Mouse (Mus musculus) CH12.LX (cell line): ENCODE measurements around the gene Atp8b4. TPM values are rescaled to one million over a fixed set of nuclear protein-coding genes. Genes with fewer than 3 reads are reported as not detected.

Source experiments
- DNase-seq: peaks from one replicate; pipeline ENCODE4 v3.0.0-alpha.2; 2013; ENCODE audit errors: extremely low read depth
- H3K27ac ChIP-seq: 2 replicates; pipeline ENCODE4 v1.5.1; 2012; ENCODE audit warnings: low read depth, mild to moderate bottlenecking, control low read depth, moderate library complexity; ENCODE audit not compliant: insufficient read depth
- H3K27me3 ChIP-seq: replicated peaks from 2 replicates; pipeline ENCODE3; 2012; ENCODE audit warnings: inconsistent platforms
- H3K36me3 ChIP-seq, 2 experiments: replicated peaks in 1 of 2; 2 replicates each; pipeline versions ENCODE3 to v1.6.1; 2012; ENCODE audit warnings: inconsistent platforms in 1 of 2, low read length in 1 of 2, mild to moderate bottlenecking in 1 of 2, mixed read lengths in 1 of 2, moderate library complexity in 1 of 2; ENCODE audit not compliant: control insufficient read depth in 1 of 2, insufficient read depth in 1 of 2
- H3K4me1 ChIP-seq, 2 experiments: 2 replicates each; pipeline ENCODE4 v1.6.1; 2012; ENCODE audit warnings: inconsistent platforms in 1 of 2, moderate library complexity in 1 of 2; ENCODE audit not compliant: insufficient read depth in 2 of 2, control insufficient read depth in 1 of 2
- H3K4me2 ChIP-seq: 2 replicates; pipeline ENCODE4 v1.6.1; 2012; ENCODE audit warnings: low read depth, mild to moderate bottlenecking, control low read depth; ENCODE audit not compliant: poor library complexity, insufficient read depth, severe bottlenecking
- H3K4me3 ChIP-seq, 3 experiments: fragments of 150-350 bp in 1 of 3; sonication (generic) in 1 of 3; replicated peaks in 1 of 3; 2 replicates each; pipeline versions ENCODE3 to v1.5.1; 2011 to 2012; ENCODE audit warnings: low read depth in 2 of 3, low read length in 2 of 3, mild to moderate bottlenecking in 2 of 3, moderate library complexity in 2 of 3, control low read depth in 1 of 3, improper control_type of control experiment in 1 of 3, inconsistent platforms in 1 of 3, mixed read lengths in 1 of 3; ENCODE audit not compliant: poor library complexity in 1 of 3
- H3K79me2 ChIP-seq: replicated peaks from 2 replicates; pipeline ENCODE4 v1.6.1; 2012; ENCODE audit warnings: mild to moderate bottlenecking, moderate library complexity; ENCODE audit not compliant: control insufficient read depth, poor library complexity, insufficient read depth, severe bottlenecking; ENCODE audit errors: extremely low read depth
- H3K9ac ChIP-seq: 2 replicates; pipeline ENCODE4 v1.6.1; 2012; ENCODE audit warnings: low read depth, mild to moderate bottlenecking, control low read depth, moderate library complexity; ENCODE audit not compliant: insufficient read depth
- H3K9me3 ChIP-seq: replicated peaks from 2 replicates; pipeline ENCODE3; 2012; ENCODE audit warnings: low read length, inconsistent platforms, mixed read lengths
- BHLHE40 ChIP-seq: IDR thresholded peaks from 2 replicates; pipeline ENCODE4 v1.6.1; 2011; ENCODE audit warnings: mild to moderate bottlenecking, low read depth, low read length, improper control_type of control experiment
- CHD1 ChIP-seq: IDR thresholded peaks from 2 replicates; pipeline ENCODE4 v1.6.1; 2012; ENCODE audit warnings: low read depth, low read length, improper control_type of control experiment, inconsistent platforms
- EP300 ChIP-seq: IDR thresholded peaks from 2 replicates; pipeline ENCODE4 v1.6.1; 2011; ENCODE audit warnings: low read length, improper control_type of control experiment
- ETS1 ChIP-seq: conservative IDR thresholded peaks from 2 replicates; pipeline ENCODE4 v1.6.1; 2012; ENCODE audit warnings: low read depth, mild to moderate bottlenecking, inconsistent platforms, low read length, improper control_type of control experiment, moderate library complexity
- IRF4 ChIP-seq: IDR thresholded peaks from 2 replicates; pipeline ENCODE4 v1.6.1; 2014; ENCODE audit warnings: low read depth, mild to moderate bottlenecking, inconsistent platforms, low read length, improper control_type of control experiment
- KAT2A ChIP-seq: IDR thresholded peaks from 2 replicates; pipeline ENCODE4 v1.6.1; 2012; ENCODE audit warnings: low read length, improper control_type of control experiment, inconsistent platforms; ENCODE audit not compliant: insufficient replicate concordance
- MAX ChIP-seq: IDR thresholded peaks from 2 replicates; pipeline ENCODE4 v1.6.1; 2011; ENCODE audit warnings: low read length, improper control_type of control experiment
- MAZ ChIP-seq: IDR thresholded peaks from 2 replicates; pipeline ENCODE4 v1.6.1; 2012; ENCODE audit warnings: low read depth, mild to moderate bottlenecking, inconsistent platforms, low read length, improper control_type of control experiment, moderate library complexity
- MEF2A ChIP-seq: IDR thresholded peaks from 2 replicates; pipeline ENCODE4 v1.6.1; 2014; ENCODE audit warnings: low read depth, mild to moderate bottlenecking, inconsistent platforms, low read length, improper control_type of control experiment, borderline replicate concordance
- MYC ChIP-seq: IDR thresholded peaks from 2 replicates; pipeline ENCODE4 v1.6.1; 2011; ENCODE audit warnings: low read depth, mild to moderate bottlenecking, improper control_type of control experiment, low read length
- POLR2A ChIP-seq: IDR thresholded peaks from 2 replicates; pipeline ENCODE4 v1.6.1; 2011; ENCODE audit warnings: low read depth, mild to moderate bottlenecking, improper control_type of control experiment, low read length
- RAD21 ChIP-seq: IDR thresholded peaks from 2 replicates; pipeline ENCODE4 v1.6.1; 2011; ENCODE audit warnings: low read depth, mild to moderate bottlenecking, low read length, improper control_type of control experiment, moderate library complexity
- TCF12 ChIP-seq: IDR thresholded peaks from 2 replicates; pipeline ENCODE4 v1.6.1; 2014; ENCODE audit warnings: low read depth, mild to moderate bottlenecking, inconsistent platforms, low read length, improper control_type of control experiment
- USF1 ChIP-seq: IDR thresholded peaks from 2 replicates; pipeline ENCODE4 v1.6.1; 2014; ENCODE audit warnings: low read depth, mild to moderate bottlenecking, inconsistent platforms, low read length, improper control_type of control experiment
- ZKSCAN1 ChIP-seq: IDR thresholded peaks from 2 replicates; pipeline ENCODE4 v1.6.1; 2012; ENCODE audit warnings: low read depth, inconsistent platforms, low read length, improper control_type of control experiment, borderline replicate concordance
- ZMIZ1 ChIP-seq: IDR thresholded peaks from 2 replicates; pipeline ENCODE4 v1.6.1; 2012; ENCODE audit warnings: low read depth, mild to moderate bottlenecking, inconsistent platforms, low read length, improper control_type of control experiment
- dilution Hi-C: fragments of 300-500 bp; cut with MboI; formaldehyde crosslinking; loops from 2 replicates; pipeline ENCODE4 v1.14.3; 2020; ENCODE audit warnings: low sequenced_read_pairs; ENCODE audit not compliant: extremely low pct_unique_long_range_greater_than_20kb, extremely low pct_ligation_motif_present
- in situ Hi-C: fragments of 300-500 bp; cut with MboI; formaldehyde crosslinking; loops from 3 replicates; pipeline ENCODE4 v1.14.3; 2019; ENCODE audit warnings: low sequenced_read_pairs, low pct_ligation_motif_present, low pct_unique_long_range_greater_than_20kb, mixed read lengths
- polyA plus RNA-seq: library from polyadenylated mRNA; unstranded; fragments of >175 nt; gene quantifications from 2 replicates; pipeline ENCODE4 v1.2.1, GENCODE M21; 2012; ENCODE audit warnings: low read depth; ENCODE audit not compliant: insufficient read length
- total RNA-seq, 2 experiments: library from RNA; depleted of rRNA; stranded (reverse); fragments of 300-350 nt in 1 of 2; fragments of >200 nt in 1 of 2; gene quantifications; 2 replicates each; pipeline ENCODE4 v1.2.3; 2012 to 2014

Gene Atp8b4
- total and polyA plus RNA-seq, 3 experiments: 0.50 to 1.9 (median 0.79) TPM

DNA sequence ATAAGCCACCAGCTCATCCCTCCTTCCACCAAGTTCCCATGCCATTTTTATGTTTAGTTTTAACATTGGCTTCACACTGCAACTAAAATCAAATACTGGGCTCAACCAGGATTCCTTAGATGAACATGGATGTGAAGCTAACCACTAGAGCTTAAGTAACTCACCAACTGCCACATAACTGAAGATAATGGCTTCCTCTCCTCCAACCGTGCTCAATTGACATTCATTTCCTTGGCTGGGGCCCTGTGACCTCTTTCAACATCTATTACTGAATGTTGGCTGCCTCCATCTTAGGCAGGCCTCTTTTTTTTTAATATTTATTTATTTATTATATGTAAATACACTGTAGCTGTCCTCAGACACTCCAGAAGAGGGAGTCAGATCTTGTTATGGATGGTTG is 7.8 kb upstream of the Atp8b4 start:
- in situ Hi-C loops: no loop called here
- Histone ChIP-seq H3K79me2 (no peaks in the 10 kb centered on the region), H3K36me3 (no peaks in the 10 kb centered on the region), H3K9ac (no peak overlapping the region), H3K27me3 (no peaks in the 10 kb centered on the region), H3K27ac (no peak overlapping the region), H3K9me3 (no peaks in the 10 kb centered on the region), H3K4me3 (no peak overlapping the region), H3K4me2 (no peak overlapping the region), H3K4me1 (no peaks in the 10 kb centered on the region; a peak in 1 of 4 replicates)
- DNase-seq: no peak
- TF ChIP-seq ETS1 (no peak), USF1 (no peak), IRF4 (no peak), KAT2A (no peak), MAZ (no peak), TCF12 (no peak), MEF2A (no peak), POLR2A (no peak), ZKSCAN1 (no peak), BHLHE40 (no peak)
- dilution Hi-C loops: no loop called here

GRCm38 (mm10) chr2:126507477-126507876 is 7.0 kb upstream of the Atp8b4 start:
- no peak overlapping the region for H3K4me3 ChIP-seq
- H3K9ac ChIP-seq: no peak overlapping the region
- DNase-seq: no peak
- no peaks in the 10 kb centered on the region for H3K27me3 ChIP-seq
- no peaks in the 10 kb centered on the region for H3K79me2 ChIP-seq
- H3K4me1 ChIP-seq: no peaks in the 10 kb centered on the region; a peak in 1 of 4 replicates
- TF ChIP-seq IRF4: no peak
- TF ChIP-seq ZKSCAN1: no peak
- no peak for TF ChIP-seq EP300
- TF ChIP-seq CHD1: no peak
- TF ChIP-seq RAD21: no peak
- no peak for TF ChIP-seq MAX
- TF ChIP-seq ZMIZ1: no peak
- TF ChIP-seq ETS1: no peak
- TF ChIP-seq KAT2A: no peak
- TF ChIP-seq USF1: no peak
- no peak for TF ChIP-seq MYC
- in situ Hi-C loops: no loop called here
- dilution Hi-C loops: no loop called here
- H3K36me3 ChIP-seq: no peaks in the 10 kb centered on the region
- H3K27ac ChIP-seq: no peak overlapping the region
- no peaks in the 10 kb centered on the region for H3K9me3 ChIP-seq
- no peak overlapping the region for H3K4me2 ChIP-seq
